ENCODE assay signal across 24 mouse cellular contexts in the genomic region with DNA sequence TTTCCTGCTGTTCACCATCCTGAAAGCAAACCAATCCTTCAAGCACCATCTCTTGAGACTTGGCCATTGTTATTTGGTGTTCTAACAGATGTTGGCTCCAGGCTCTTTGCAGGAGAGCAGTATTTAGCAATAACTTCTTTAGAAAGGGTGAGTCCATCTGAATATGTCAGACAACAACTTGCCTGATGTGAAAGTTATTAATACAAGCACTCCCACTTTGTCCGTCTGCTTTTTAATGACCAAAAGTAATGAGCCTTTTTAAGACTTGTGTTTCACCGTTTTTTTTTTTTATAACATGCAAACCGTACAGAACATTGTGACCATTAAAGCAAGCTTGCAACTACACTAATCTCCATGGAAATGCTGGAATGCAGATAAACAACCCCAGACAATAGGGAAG.
A peak's percentile ranks its signal among the peaks of the same experiment; 100 is the strongest.
DNase-seq lines count a peak whose midpoint lies in the region; ATAC-seq and TF ChIP-seq lines count a peak whose summit lies in the region.
"Had no signal": no experiment of that assay in that cellular context is flagged by ENCODE, and none has a peak within 500 bp of the region (broad histone marks: within the 10 kb centered on the region; RNA-seq: fewer than 3 reads in every experiment).

No protein-coding gene starts in this region.

- no peak overlapping the region for H3K4me2 ChIP-seq in lung, embryonic 14.5 days
- no peak overlapping the region for H3K4me2 ChIP-seq in embryonic facial prominence, embryonic 14.5 days (ENCODE audit: low read depth, low read length)
- H3K4me2 ChIP-seq in stomach, embryonic 14.5 days (replicated peaks; ENCODE audit: low read depth, low read length), result no peak overlapping the region
- H3K4me2 ChIP-seq in forebrain, embryonic 14.5 days (ENCODE audit: low read length), result no peak overlapping the region
- H3K4me2 ChIP-seq: forebrain, embryonic 13.5 days; liver, embryonic 13.5 days; midbrain, embryonic 13.5 days had no signal

- no peaks in the 10 kb centered on the region for H3K27me3 ChIP-seq in lung, embryonic 14.5 days (ENCODE audit: insufficient read depth, low read length)
- H3K27me3 ChIP-seq in embryonic facial prominence, embryonic 14.5 days (replicated peaks; ENCODE audit: control insufficient read depth, insufficient read depth, low read length), result no peaks in the 10 kb centered on the region
- no peaks in the 10 kb centered on the region for H3K27me3 ChIP-seq in stomach, embryonic 14.5 days (ENCODE audit: control insufficient read depth, insufficient read depth, low read length)
- no peaks in the 10 kb centered on the region for H3K27me3 ChIP-seq in forebrain, embryonic 14.5 days (replicated peaks; ENCODE audit: control insufficient read depth, insufficient read depth, low read length)
- H3K27me3 ChIP-seq: forebrain, embryonic 13.5 days; heart, embryonic 15.5 days; intestine, embryonic 15.5 days; liver, embryonic 13.5 days; lung, embryonic 15.5 days; midbrain, embryonic 13.5 days had no signal

- H3K4me1 ChIP-seq in lung, embryonic 14.5 days (ENCODE audit: insufficient read depth), result 0 out of 2 replicates have a peak, but pooled peaks cover 3% of the 10 kb centered on the region
- no peaks in the 10 kb centered on the region for H3K4me1 ChIP-seq in lung, adult 2 months (ENCODE audit: control insufficient read depth, insufficient read depth, low read length)
- peaks cover 4% of the 10 kb centered on the region; the same call in 1 of the 2 replicates for H3K4me1 ChIP-seq in embryonic facial prominence, embryonic 14.5 days (ENCODE audit: control insufficient read depth, insufficient read depth, low read length)
- H3K4me1 ChIP-seq in stomach, embryonic 14.5 days (ENCODE audit: control insufficient read depth, insufficient read depth, low read length), result no peaks in the 10 kb centered on the region
- no peaks in the 10 kb centered on the region for H3K4me1 ChIP-seq in forebrain, embryonic 14.5 days (ENCODE audit: control insufficient read depth, insufficient read depth, low read length)
- H3K4me1 ChIP-seq: forebrain, embryonic 13.5 days; heart, embryonic 15.5 days; liver, embryonic 13.5 days; megakaryocyte, embryonic 14.5 days; midbrain, embryonic 13.5 days had no signal

- no peak for ATAC-seq in lung, embryonic 14.5 days (ENCODE audit: insufficient read depth)
- no peak for ATAC-seq in embryonic facial prominence, embryonic 14.5 days (ENCODE audit: low read depth)
- no peak for ATAC-seq in stomach, embryonic 14.5 days (ENCODE audit: insufficient number of reproducible peaks, insufficient read depth, low FRiP score, low read depth)
- no peak for ATAC-seq in forebrain, embryonic 14.5 days
- ATAC-seq: CD4-positive, CD25-positive, alpha-beta regulatory T cell, adult 4 months; forebrain, embryonic 13.5 days; hindbrain, embryonic 16.5 days; intestine, embryonic 15.5 days; midbrain, embryonic 13.5 days had no signal

- peak; percentile 90 for DNase-seq in heart, adult 11 months
- DNase-seq in heart, adult 8-10 months (ENCODE audit: low spot score), result no peak
- peak; percentile 24 for DNase-seq in lung, embryonic 14.5 days
- no peak for DNase-seq in lung, adult 2 months
- DNase-seq in embryonic facial prominence, embryonic 14.5 days (ENCODE audit: low spot score), result peak; percentile 33
- no peak for DNase-seq in forebrain, embryonic 14.5 days (ENCODE audit: low spot score)
- DNase-seq: adrenal gland, postnatal 14 days; cerebellum, adult 8-10 months; cerebellum, postnatal 36 days; gastrocnemius, postnatal 10 days; kidney, postnatal 4 days; liver, embryonic 13.5 days; right cerebral cortex, postnatal 14 days; thymus, adult 18-20 months had no signal

- no peaks in the 10 kb centered on the region for H3K9me3 ChIP-seq in lung, embryonic 14.5 days (ENCODE audit: low read depth, low read length)
- H3K9me3 ChIP-seq in embryonic facial prominence, embryonic 14.5 days (ENCODE audit: control insufficient read depth, low read length), result no peaks in the 10 kb centered on the region
- H3K9me3 ChIP-seq in stomach, embryonic 14.5 days (ENCODE audit: control insufficient read depth, low read depth, low read length), result no peaks in the 10 kb centered on the region
- no peaks in the 10 kb centered on the region for H3K9me3 ChIP-seq in forebrain, embryonic 14.5 days (replicated peaks; ENCODE audit: control insufficient read depth, low read length)
- H3K9me3 ChIP-seq: forebrain, embryonic 13.5 days; heart, embryonic 15.5 days; intestine, embryonic 15.5 days; liver, embryonic 13.5 days; lung, embryonic 15.5 days; megakaryocyte, embryonic 14.5 days; midbrain, embryonic 13.5 days had no signal

- no peak for TF ChIP-seq POLR2A in lung, adult 2 months (IDR thresholded peaks at IDR 0.05; ENCODE audit: borderline replicate concordance, extremely low read depth, low read depth, low read length)

- TF ChIP-seq CTCF in lung, embryonic 14.5 days (IDR thresholded peaks at IDR 0.05; ENCODE audit: low read depth), result no peak
- no peak for TF ChIP-seq CTCF in lung, adult 2 months (IDR thresholded peaks at IDR 0.05; ENCODE audit: insufficient read depth, low read length)

- no peaks in the 10 kb centered on the region for H3K36me3 ChIP-seq in lung, embryonic 14.5 days (ENCODE audit: insufficient read depth)
- no peaks in the 10 kb centered on the region for H3K36me3 ChIP-seq in embryonic facial prominence, embryonic 14.5 days (ENCODE audit: control insufficient read depth, insufficient read depth, low read length)
- no peaks in the 10 kb centered on the region for H3K36me3 ChIP-seq in stomach, embryonic 14.5 days (ENCODE audit: control insufficient read depth, insufficient read depth, low read length)
- H3K36me3 ChIP-seq in forebrain, embryonic 14.5 days (ENCODE audit: control insufficient read depth, insufficient read depth, low read length), result no peaks in the 10 kb centered on the region
- H3K36me3 ChIP-seq: heart, embryonic 15.5 days; intestine, embryonic 15.5 days; liver, embryonic 13.5 days; lung, embryonic 15.5 days; midbrain, embryonic 13.5 days had no signal

- H3K27ac ChIP-seq in lung, embryonic 14.5 days (ENCODE audit: low read depth), result no peak overlapping the region
- no peak overlapping the region; the same call in 1 of the 2 replicates for H3K27ac ChIP-seq in embryonic facial prominence, embryonic 14.5 days (replicated peaks; ENCODE audit: low read depth, low read length)
- 0 out of 2 replicates have a peak overlapping the region, but pooled peaks have one; percentile 39 for H3K27ac ChIP-seq in stomach, embryonic 14.5 days (ENCODE audit: low read length)
- H3K27ac ChIP-seq in forebrain, embryonic 14.5 days (ENCODE audit: low read depth, low read length), result no peak overlapping the region
- H3K27ac ChIP-seq: forebrain, embryonic 13.5 days; heart, embryonic 15.5 days; intestine, embryonic 15.5 days; liver, embryonic 13.5 days; lung, embryonic 15.5 days; midbrain, embryonic 13.5 days had no signal

- H3K9ac ChIP-seq in lung, embryonic 14.5 days, result no peak overlapping the region
- no peak overlapping the region for H3K9ac ChIP-seq in embryonic facial prominence, embryonic 14.5 days (ENCODE audit: low read depth, low read length)
- no peak overlapping the region for H3K9ac ChIP-seq in stomach, embryonic 14.5 days (replicated peaks; ENCODE audit: low read depth, low read length)
- no peak overlapping the region for H3K9ac ChIP-seq in forebrain, embryonic 14.5 days (ENCODE audit: low read length)
- H3K9ac ChIP-seq: forebrain, embryonic 13.5 days; heart, embryonic 15.5 days; intestine, embryonic 15.5 days; liver, embryonic 13.5 days; lung, embryonic 15.5 days; midbrain, embryonic 13.5 days had no signal

- H3K4me3 ChIP-seq in lung, embryonic 14.5 days (ENCODE audit: low read depth, low read length), result no peak overlapping the region
- no peak overlapping the region for H3K4me3 ChIP-seq in lung, adult 2 months (replicated peaks; ENCODE audit: extremely low read depth, low read depth, low read length)
- no peak overlapping the region for H3K4me3 ChIP-seq in embryonic facial prominence, embryonic 14.5 days (ENCODE audit: low read depth, low read length)
- H3K4me3 ChIP-seq in stomach, embryonic 14.5 days (ENCODE audit: low read depth, low read length), result no peak overlapping the region
- no peak overlapping the region for H3K4me3 ChIP-seq in forebrain, embryonic 14.5 days (ENCODE audit: low read depth, low read length)
- H3K4me3 ChIP-seq: erythroblast, embryonic 14.5 days; forebrain, embryonic 13.5 days; heart, embryonic 15.5 days; intestine, embryonic 15.5 days; liver, embryonic 13.5 days; lung, embryonic 15.5 days; megakaryocyte, embryonic 14.5 days; midbrain, embryonic 13.5 days had no signal

- WGBS in lung, embryonic 14.5 days, result 53% methylated on average over 3 of the region's 3 CpGs
- 68% methylated on average over 3 of the region's 3 CpGs for WGBS in lung, adult 2 months
- 61% methylated on average over 3 of the region's 3 CpGs for WGBS in embryonic facial prominence, embryonic 14.5 days
- 70% methylated on average over 3 of the region's 3 CpGs for WGBS in stomach, embryonic 14.5 days
- 46% methylated on average over 3 of the region's 3 CpGs for WGBS in forebrain, embryonic 14.5 days

Comparison
In these comparisons a context has a peak if more than half of its experiments do, and no peak if none do; other contexts are left out.
1. DNase-seq: peak in heart, adult 11 months (single experiment), lung, embryonic 14.5 days (single experiment) and embryonic facial prominence, embryonic 14.5 days (single experiment); none in heart, adult 8-10 months (single experiment), lung, adult 2 months (single experiment) and forebrain, embryonic 14.5 days (single experiment).